Mouse (Mus musculus): Measurements from ENCODE around the gene Gm13279. TPM values are rescaled to one million over a fixed set of nuclear protein-coding genes. Genes with fewer than 3 reads are reported as not detected.
"Not testable (repeated sequence)": the region's sequence is repeated elsewhere in the genome, so short reads cannot be mapped to it uniquely, and the experiment has no call there.

Gene Gm13279
- not detected in 2 replicates for total RNA-seq (2014; rRNA removed)
- polyA plus RNA-seq (2012; rRNA removed): not detected in 2 replicates

DNA sequence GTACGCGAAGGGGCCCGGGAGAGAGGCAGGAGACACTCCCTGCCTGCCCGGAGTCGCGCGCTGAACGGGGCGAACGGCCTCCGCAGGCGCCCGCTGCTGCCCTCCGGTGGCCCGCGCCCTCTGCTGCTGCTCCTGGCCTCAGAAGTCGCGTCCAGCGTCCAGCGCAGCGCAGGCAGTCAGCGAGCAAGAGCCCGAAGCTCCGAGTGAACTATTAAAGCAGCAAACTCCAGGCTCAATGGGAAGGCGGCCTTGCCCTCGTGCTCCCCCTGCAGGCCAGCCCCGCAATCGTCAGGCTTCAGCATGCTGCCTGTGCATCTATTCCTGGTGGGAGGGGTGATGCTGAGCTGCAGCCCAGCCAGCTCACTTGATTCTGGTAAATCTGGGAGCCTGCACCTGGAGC, at the start of gene Gm13279:
TSS of gene Gm13279 (plus strand) at position 301 of the 400 bp plus-strand sequence.
- H3K4me1 ChIP-seq (ENCODE audit: control insufficient read depth, insufficient read depth, low read length); H3K4me3 ChIP-seq (ENCODE audit: insufficient read depth, low read depth, low read length); H3K79me2 ChIP-seq (ENCODE audit: control insufficient read depth, insufficient read depth, low read length); H3K9ac ChIP-seq (ENCODE audit: low read depth, low read length); H3K36me3 ChIP-seq (ENCODE audit: control insufficient read depth, insufficient read depth, low read length); H3K27me3 ChIP-seq (ENCODE audit: control insufficient read depth, insufficient read depth, low read length); H3K27ac ChIP-seq (replicated peaks; ENCODE audit: insufficient read depth, low read depth, low read length); DNase-seq (ENCODE audit: extremely low read depth, low read depth, low spot score): not testable (repeated sequence)
- no CpG with 5 or more reads among the region's 28 CpGs for WGBS

DNA sequence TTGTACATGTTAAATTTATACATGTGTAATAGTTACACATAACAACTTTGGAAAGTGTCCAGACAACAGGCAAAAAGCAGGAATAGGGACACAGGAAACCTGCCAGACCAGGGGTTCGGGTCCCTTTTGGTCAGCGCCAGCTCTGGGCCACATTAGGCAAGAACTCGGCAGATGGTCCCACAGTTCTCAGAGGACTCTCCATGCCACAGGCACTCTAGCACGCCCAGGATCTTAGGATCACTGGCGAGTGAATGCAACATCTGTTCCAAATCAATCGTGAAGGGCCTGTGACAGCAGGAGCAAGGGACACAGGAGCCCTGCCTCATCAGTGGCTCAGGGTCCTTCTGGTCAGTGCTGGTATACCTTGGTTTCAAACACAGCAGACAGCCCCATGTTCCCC, 47.3 kb upstream of the Gm13279 start:
- Histone ChIP-seq H3K79me2 (ENCODE audit: control insufficient read depth, insufficient read depth, low read length) (no peaks in the 10 kb centered on the region), H3K4me3 (ENCODE audit: insufficient read depth, low read depth, low read length) (no peak overlapping the region), H3K9ac (ENCODE audit: low read depth, low read length) (no peak overlapping the region), H3K27me3 (ENCODE audit: control insufficient read depth, insufficient read depth, low read length) (no peaks in the 10 kb centered on the region), H3K36me3 (ENCODE audit: control insufficient read depth, insufficient read depth, low read length) (no peaks in the 10 kb centered on the region), H3K4me1 (ENCODE audit: control insufficient read depth, insufficient read depth, low read length) (no peaks in the 10 kb centered on the region), H3K27ac (replicated peaks; ENCODE audit: insufficient read depth, low read depth, low read length) (no peak overlapping the region)
- TF ChIP-seq CTCF (IDR thresholded peaks at IDR 0.05; ENCODE audit: low read depth, low read length) (no peak), POLR2A (IDR thresholded peaks at IDR 0.05; ENCODE audit: extremely low read depth, insufficient read depth, low read length) (no peak)
- 82% methylated on average over 6 of the region's 6 CpGs for WGBS
- no peak for DNase-seq (ENCODE audit: extremely low read depth, low read depth, low spot score)

DNA sequence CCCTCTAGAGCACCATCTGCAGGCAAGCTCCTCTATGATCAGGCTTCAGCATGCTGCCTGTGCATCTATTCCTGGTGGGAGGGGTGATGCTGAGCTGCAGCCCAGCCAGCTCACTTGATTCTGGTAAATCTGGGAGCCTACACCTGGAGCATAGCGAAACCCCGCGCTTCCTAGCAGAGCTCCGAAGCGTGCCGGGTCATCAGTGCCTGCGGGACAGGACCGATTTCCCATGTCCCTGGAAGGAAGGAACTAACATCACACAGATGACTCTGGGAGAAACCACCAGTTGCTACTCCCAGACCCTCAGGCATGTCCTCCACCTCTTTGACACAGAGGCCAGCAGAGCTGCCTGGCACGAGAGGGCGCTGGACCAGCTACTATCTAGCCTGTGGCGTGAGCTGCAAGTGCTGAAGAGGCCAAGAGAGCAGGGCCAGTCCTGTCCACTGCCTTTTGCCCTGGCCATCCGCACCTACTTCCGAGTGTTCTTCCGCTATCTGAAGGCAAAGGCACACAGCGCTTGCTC, 42.3 kb upstream of the Gm13279 start, which contains the start of gene Gm13271:
TSS of gene Gm13271 (plus strand) at position 51 of the 523 bp plus-strand sequence.
- H3K4me1 ChIP-seq (ENCODE audit: control insufficient read depth, insufficient read depth, low read length); DNase-seq (ENCODE audit: extremely low read depth, low read depth, low spot score); H3K27me3 ChIP-seq (ENCODE audit: control insufficient read depth, insufficient read depth, low read length); H3K9ac ChIP-seq (ENCODE audit: low read depth, low read length); H3K4me3 ChIP-seq (ENCODE audit: insufficient read depth, low read depth, low read length); H3K36me3 ChIP-seq (ENCODE audit: control insufficient read depth, insufficient read depth, low read length); H3K79me2 ChIP-seq (ENCODE audit: control insufficient read depth, insufficient read depth, low read length); H3K27ac ChIP-seq (replicated peaks; ENCODE audit: insufficient read depth, low read depth, low read length): not testable (repeated sequence)
- 81% methylated on average over 15 of the region's 15 CpGs for WGBS

DNA sequence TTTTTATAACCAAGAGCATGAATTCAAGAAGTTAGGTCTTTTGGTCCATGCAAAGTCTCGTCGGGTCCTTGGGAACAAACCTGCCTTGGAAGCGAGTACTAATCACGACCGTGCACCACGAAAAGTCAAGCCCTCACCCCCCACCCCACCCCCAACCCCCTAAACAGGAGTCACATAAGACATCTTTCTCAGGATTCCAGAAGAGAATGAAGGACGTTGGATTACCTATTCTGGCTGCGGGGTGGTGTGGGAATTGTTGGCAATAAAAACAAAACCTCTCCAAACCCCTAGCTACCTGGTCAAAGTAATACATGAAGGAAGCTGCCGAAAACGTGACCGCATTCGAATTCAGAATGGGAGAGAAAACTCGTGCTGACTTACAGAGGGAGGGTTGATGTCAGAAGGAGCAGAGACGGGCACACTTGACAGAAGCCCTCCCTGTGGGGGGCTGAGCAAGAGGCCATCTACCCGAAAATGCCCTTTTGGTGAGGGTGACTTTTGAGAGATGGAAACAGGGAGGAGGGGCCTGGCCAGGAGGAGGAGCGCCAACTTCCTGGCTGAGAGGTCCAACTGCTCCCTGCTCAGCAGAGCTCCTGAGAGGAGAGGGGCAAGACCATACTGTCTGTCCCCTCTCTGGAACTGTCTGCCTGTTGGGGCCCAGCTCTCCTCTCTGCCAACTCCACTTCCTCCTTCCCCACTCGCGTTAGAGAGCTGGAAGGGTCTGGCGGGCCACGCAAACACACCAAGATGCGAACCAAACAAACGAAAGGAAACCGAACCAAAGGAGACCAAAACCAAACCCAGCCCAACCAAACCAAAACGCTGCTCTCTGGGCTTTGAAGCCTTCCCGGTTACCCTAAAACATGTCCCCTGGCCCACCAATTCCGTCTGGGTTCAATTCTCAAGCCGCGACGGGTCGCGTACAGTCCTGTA, 40.4 kb upstream of the Gm13279 start:
- not testable (repeated sequence) for H3K27me3 ChIP-seq (ENCODE audit: control insufficient read depth, insufficient read depth, low read length); H3K36me3 ChIP-seq (ENCODE audit: control insufficient read depth, insufficient read depth, low read length); DNase-seq (ENCODE audit: extremely low read depth, low read depth, low spot score); H3K79me2 ChIP-seq (ENCODE audit: control insufficient read depth, insufficient read depth, low read length); H3K4me1 ChIP-seq (ENCODE audit: control insufficient read depth, insufficient read depth, low read length)
- peak overlapping the region; percentile 78 for H3K27ac ChIP-seq (replicated peaks; ENCODE audit: insufficient read depth, low read depth, low read length)
- H3K9ac ChIP-seq (ENCODE audit: low read depth, low read length): peak overlapping the region; percentile 79
- peak overlapping the region; percentile 46 for H3K4me3 ChIP-seq (ENCODE audit: insufficient read depth, low read depth, low read length)
- WGBS: 10% methylated on average over 29 of the region's 31 CpGs

DNA sequence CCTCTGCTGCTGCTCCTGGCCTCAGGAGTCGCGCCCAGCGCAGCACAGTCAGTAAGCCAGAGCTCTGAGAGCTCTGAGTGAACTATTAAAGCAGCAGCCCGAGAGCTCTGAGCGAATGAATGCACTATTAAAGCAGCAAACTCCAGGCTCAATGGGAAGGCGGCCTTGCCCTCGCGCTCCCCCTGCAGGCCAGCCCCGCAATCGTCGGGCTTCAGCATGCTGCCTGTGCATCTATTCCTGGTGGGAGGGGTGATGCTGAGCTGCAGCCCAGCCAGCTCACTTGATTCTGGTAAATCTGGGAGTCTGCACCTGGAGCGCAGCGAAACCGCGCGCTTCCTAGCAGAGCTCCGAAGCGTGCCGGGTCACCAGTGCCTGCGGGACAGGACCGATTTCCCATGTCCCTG, 39.6 kb upstream of the Gm13279 start:
- DNase-seq (ENCODE audit: extremely low read depth, low read depth, low spot score): peak; percentile 71
- 0% methylated on average over 21 of the region's 21 CpGs for WGBS
- H3K27ac ChIP-seq (replicated peaks; ENCODE audit: insufficient read depth, low read depth, low read length); H3K27me3 ChIP-seq (ENCODE audit: control insufficient read depth, insufficient read depth, low read length); H3K4me1 ChIP-seq (ENCODE audit: control insufficient read depth, insufficient read depth, low read length); H3K36me3 ChIP-seq (ENCODE audit: control insufficient read depth, insufficient read depth, low read length); H3K79me2 ChIP-seq (ENCODE audit: control insufficient read depth, insufficient read depth, low read length): not testable (repeated sequence)
- Histone ChIP-seq H3K4me3 (ENCODE audit: insufficient read depth, low read depth, low read length) (peak overlapping the region; percentile 46), H3K9ac (ENCODE audit: low read depth, low read length) (0 out of 2 replicates have a peak overlapping the region, but pooled peaks have one; percentile 79)
- peak; percentile 73 for TF ChIP-seq CTCF (IDR thresholded peaks at IDR 0.05; ENCODE audit: low read depth, low read length)

DNA sequence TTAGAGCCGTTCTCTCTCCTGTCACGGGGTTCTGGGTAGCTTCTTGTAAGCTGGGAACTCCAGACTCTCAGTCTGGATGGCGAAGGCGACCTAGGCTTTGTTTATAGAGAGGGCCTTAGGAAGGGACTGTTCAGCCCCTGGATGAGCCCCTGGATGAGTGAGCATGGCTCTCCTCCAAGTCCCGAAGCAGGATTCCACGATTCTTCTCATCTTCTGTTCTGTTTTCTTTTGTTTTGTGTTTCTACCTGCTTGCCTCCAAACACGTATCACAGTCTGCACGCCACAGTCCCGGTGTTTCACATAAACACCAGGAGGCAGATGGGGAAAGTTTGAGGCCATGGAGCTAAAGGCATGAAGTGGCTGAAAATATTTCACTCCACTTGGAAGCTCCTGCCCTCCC, 38.4 kb upstream of the Gm13279 start:
- H3K4me1 ChIP-seq (ENCODE audit: control insufficient read depth, insufficient read depth, low read length); H3K36me3 ChIP-seq (ENCODE audit: control insufficient read depth, insufficient read depth, low read length); DNase-seq (ENCODE audit: extremely low read depth, low read depth, low spot score); H3K4me3 ChIP-seq (ENCODE audit: insufficient read depth, low read depth, low read length); H3K9ac ChIP-seq (ENCODE audit: low read depth, low read length); H3K79me2 ChIP-seq (ENCODE audit: control insufficient read depth, insufficient read depth, low read length); H3K27ac ChIP-seq (replicated peaks; ENCODE audit: insufficient read depth, low read depth, low read length); H3K27me3 ChIP-seq (ENCODE audit: control insufficient read depth, insufficient read depth, low read length): not testable (repeated sequence)
- WGBS: 81% methylated on average over 9 of the region's 9 CpGs

DNA sequence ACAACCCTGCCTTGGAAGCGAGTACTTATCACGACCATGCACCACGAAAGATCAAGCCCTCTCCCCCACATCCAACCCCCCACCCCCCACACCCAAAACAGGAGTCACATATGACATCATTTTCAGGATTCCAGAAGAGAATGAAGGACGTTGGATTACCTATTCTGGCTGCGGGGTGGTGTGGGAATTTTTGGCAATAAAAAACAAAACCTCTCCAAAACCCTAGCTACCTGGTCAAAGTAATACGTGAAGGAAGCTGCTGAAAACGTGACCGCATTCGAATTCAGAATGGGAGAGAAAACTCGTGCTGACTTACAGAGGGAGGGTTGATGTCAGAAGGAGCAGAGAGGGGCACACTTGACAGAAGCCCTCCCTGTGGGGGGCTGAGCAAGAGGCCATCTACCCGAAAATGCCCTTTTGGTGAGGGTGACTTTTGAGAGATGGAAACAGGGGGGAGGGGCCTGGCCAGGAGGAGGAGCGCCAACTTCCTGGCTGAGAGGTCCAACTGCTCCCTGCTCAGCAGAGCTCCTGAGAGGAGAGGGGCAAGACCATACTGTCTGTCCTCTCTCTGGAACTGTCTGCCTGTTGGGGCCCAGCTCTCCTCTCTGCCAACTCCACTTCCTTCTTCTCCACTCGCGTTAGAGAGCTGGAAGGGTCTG, 37.5 kb upstream of the Gm13279 start, which contains the start of gene Gm13283:
TSS of gene Gm13283 (plus strand) at position 510 of the 659 bp plus-strand sequence.
- peak within 1 kb of the TSS; percentile 43; the same call in 1 of the 2 replicates for H3K27ac ChIP-seq (replicated peaks; ENCODE audit: insufficient read depth, low read depth, low read length)
- H3K79me2 ChIP-seq (ENCODE audit: control insufficient read depth, insufficient read depth, low read length); H3K36me3 ChIP-seq (ENCODE audit: control insufficient read depth, insufficient read depth, low read length); H3K4me1 ChIP-seq (ENCODE audit: control insufficient read depth, insufficient read depth, low read length); H3K27me3 ChIP-seq (ENCODE audit: control insufficient read depth, insufficient read depth, low read length); DNase-seq (ENCODE audit: extremely low read depth, low read depth, low spot score): not testable (repeated sequence)
- peak within 1 kb of the TSS; percentile 9; the same call in 1 of the 2 replicates for H3K4me3 ChIP-seq (ENCODE audit: insufficient read depth, low read depth, low read length)
- WGBS: 19% methylated on average over 11 of the region's 14 CpGs
- 0 out of 2 replicates have a peak within 1 kb of the TSS, but pooled peaks have one; percentile 67 for H3K9ac ChIP-seq (ENCODE audit: low read depth, low read length)
